Mouse (Mus musculus): ENCODE results near the gene Tkt. TPM values are rescaled to one million over a fixed set of nuclear protein-coding genes. Genes with fewer than 3 reads are reported as not detected.

Tkt gene
- polyA plus RNA-seq, 1 experiment from 2014 or later = 174 TPM

GRCm38 (mm10) chr14:30612962-30613715 is 65.0 kb downstream of the Tkt start:
- Histone ChIP-seq H3K9me3 (ENCODE audit: control insufficient read depth) (no peaks in the 10 kb centered on the region), H3K9ac (ENCODE audit: low read depth, low read length) (no peak overlapping the region), H3K4me2 (replicated peaks; ENCODE audit: low read depth) (no peak overlapping the region), H3K4me1 (replicated peaks; ENCODE audit: control insufficient read depth, insufficient read depth, low read length) (no peaks in the 10 kb centered on the region; the same call in 1 of the 2 replicates), H3K27ac (ENCODE audit: low read depth, low read length) (no peak overlapping the region), H3K27me3 (replicated peaks; ENCODE audit: control insufficient read depth, insufficient read depth, low read length) (no peaks in the 10 kb centered on the region), H3K36me3 (ENCODE audit: control insufficient read depth, insufficient read depth) (peaks cover 24% of the 10 kb centered on the region; the same call in 1 of the 2 replicates), H3K4me3 (ENCODE audit: low read depth, low read length) (no peak overlapping the region)
- 70% methylated on average over 2 of the region's 2 CpGs for WGBS
- no peak for TF ChIP-seq CTCF (IDR thresholded peaks at IDR 0.05; ENCODE audit: low read depth)
- no peak for ATAC-seq

GRCm38 (mm10) chr14:30616751-30617150 is 68.6 kb downstream of the Tkt start:
- peaks cover 14% of the 10 kb centered on the region; the same call in 1 of the 2 replicates for H3K36me3 ChIP-seq (ENCODE audit: control insufficient read depth, insufficient read depth)
- H3K9me3 ChIP-seq (ENCODE audit: control insufficient read depth) = no peaks in the 10 kb centered on the region
- TF ChIP-seq CTCF (IDR thresholded peaks at IDR 0.05; ENCODE audit: low read depth) = no peak
- no peaks in the 10 kb centered on the region; the same call in 1 of the 2 replicates for H3K4me1 ChIP-seq (replicated peaks; ENCODE audit: control insufficient read depth, insufficient read depth, low read length)
- no peak overlapping the region for H3K4me3 ChIP-seq (ENCODE audit: low read depth, low read length)
- no peak for ATAC-seq
- H3K4me2 ChIP-seq (replicated peaks; ENCODE audit: low read depth) = no peak overlapping the region
- no peak overlapping the region for H3K27ac ChIP-seq (ENCODE audit: low read depth, low read length)
- no peak overlapping the region for H3K9ac ChIP-seq (ENCODE audit: low read depth, low read length)
- WGBS = 82% methylated on average over 2 of the region's 2 CpGs
- no peaks in the 10 kb centered on the region for H3K27me3 ChIP-seq (replicated peaks; ENCODE audit: control insufficient read depth, insufficient read depth, low read length)

DNA sequence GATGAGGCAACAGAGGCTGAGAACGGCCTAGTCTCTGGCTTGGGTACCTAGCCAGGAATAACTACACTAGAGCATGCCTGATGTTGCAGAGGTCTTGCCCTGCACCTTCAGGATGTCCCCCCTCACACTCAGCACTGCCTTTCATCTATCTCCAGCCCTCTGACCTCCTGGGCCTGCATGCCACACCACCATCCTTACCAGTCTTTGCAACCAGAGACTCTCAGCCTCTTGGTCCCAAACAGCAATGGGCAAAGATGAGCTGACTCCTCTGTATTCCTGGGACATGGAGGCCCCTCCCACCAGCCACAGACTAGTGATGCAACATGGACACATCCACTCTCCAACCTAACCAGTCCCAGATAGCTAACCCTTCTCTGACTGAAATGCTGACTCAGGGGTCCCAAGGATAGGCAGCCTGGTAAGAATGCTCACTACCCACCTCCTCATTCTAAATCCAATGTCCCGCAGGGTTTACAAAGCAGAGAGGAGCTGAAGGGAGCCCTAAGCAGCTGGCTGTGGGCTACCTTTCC is 70.7 kb downstream of the Tkt start:
- no peak for ATAC-seq
- no peak overlapping the region for H3K27ac ChIP-seq (ENCODE audit: low read depth, low read length)
- no peak overlapping the region for H3K4me2 ChIP-seq (replicated peaks; ENCODE audit: low read depth)
- H3K9me3 ChIP-seq (ENCODE audit: control insufficient read depth) = no peaks in the 10 kb centered on the region
- TF ChIP-seq CTCF (IDR thresholded peaks at IDR 0.05; ENCODE audit: low read depth) = no peak
- 89% methylated on average over 2 of the region's 2 CpGs for WGBS
- no peak overlapping the region for H3K4me3 ChIP-seq (ENCODE audit: low read depth, low read length)
- 0 out of 2 replicates have a peak, but pooled peaks cover 4% of the 10 kb centered on the region for H3K4me1 ChIP-seq (replicated peaks; ENCODE audit: control insufficient read depth, insufficient read depth, low read length)
- H3K27me3 ChIP-seq (replicated peaks; ENCODE audit: control insufficient read depth, insufficient read depth, low read length) = no peaks in the 10 kb centered on the region
- H3K36me3 ChIP-seq (ENCODE audit: control insufficient read depth, insufficient read depth) = peaks cover 22% of the 10 kb centered on the region; the same call in 1 of the 2 replicates
- no peak overlapping the region for H3K9ac ChIP-seq (ENCODE audit: low read depth, low read length)

GRCm38 (mm10) chr14:30619982-30620578 is 71.9 kb downstream of the Tkt start:
- Histone ChIP-seq H3K27ac (ENCODE audit: low read depth, low read length) (no peak overlapping the region), H3K4me1 (replicated peaks; ENCODE audit: control insufficient read depth, insufficient read depth, low read length) (peaks cover 4% of the 10 kb centered on the region; the same call in 1 of the 2 replicates), H3K9me3 (ENCODE audit: control insufficient read depth) (no peaks in the 10 kb centered on the region), H3K36me3 (ENCODE audit: control insufficient read depth, insufficient read depth) (peaks cover 22% of the 10 kb centered on the region; the same call in 1 of the 2 replicates), H3K4me2 (replicated peaks; ENCODE audit: low read depth) (no peak overlapping the region), H3K27me3 (replicated peaks; ENCODE audit: control insufficient read depth, insufficient read depth, low read length) (no peaks in the 10 kb centered on the region), H3K9ac (ENCODE audit: low read depth, low read length) (no peak overlapping the region), H3K4me3 (ENCODE audit: low read depth, low read length) (no peak overlapping the region)
- TF ChIP-seq CTCF (IDR thresholded peaks at IDR 0.05; ENCODE audit: low read depth) = no peak
- WGBS = 85% methylated on average over 7 of the region's 7 CpGs
- no peak for ATAC-seq

GRCm38 (mm10) chr14:30622130-30622529 is 74.0 kb downstream of the Tkt start:
- WGBS = 71% methylated on average over 7 of the region's 7 CpGs
- peaks cover 22% of the 10 kb centered on the region; the same call in 1 of the 2 replicates for H3K36me3 ChIP-seq (ENCODE audit: control insufficient read depth, insufficient read depth)
- ATAC-seq = no peak
- no peak overlapping the region for H3K27ac ChIP-seq (ENCODE audit: low read depth, low read length)
- no peak overlapping the region for H3K4me2 ChIP-seq (replicated peaks; ENCODE audit: low read depth)
- no peak overlapping the region for H3K4me3 ChIP-seq (ENCODE audit: low read depth, low read length)
- no peak for TF ChIP-seq CTCF (IDR thresholded peaks at IDR 0.05; ENCODE audit: low read depth)
- peaks cover 4% of the 10 kb centered on the region; the same call in 1 of the 2 replicates for H3K4me1 ChIP-seq (replicated peaks; ENCODE audit: control insufficient read depth, insufficient read depth, low read length)
- H3K9me3 ChIP-seq (ENCODE audit: control insufficient read depth) = no peaks in the 10 kb centered on the region
- no peak overlapping the region for H3K9ac ChIP-seq (ENCODE audit: low read depth, low read length)
- H3K27me3 ChIP-seq (replicated peaks; ENCODE audit: control insufficient read depth, insufficient read depth, low read length) = no peaks in the 10 kb centered on the region

DNA sequence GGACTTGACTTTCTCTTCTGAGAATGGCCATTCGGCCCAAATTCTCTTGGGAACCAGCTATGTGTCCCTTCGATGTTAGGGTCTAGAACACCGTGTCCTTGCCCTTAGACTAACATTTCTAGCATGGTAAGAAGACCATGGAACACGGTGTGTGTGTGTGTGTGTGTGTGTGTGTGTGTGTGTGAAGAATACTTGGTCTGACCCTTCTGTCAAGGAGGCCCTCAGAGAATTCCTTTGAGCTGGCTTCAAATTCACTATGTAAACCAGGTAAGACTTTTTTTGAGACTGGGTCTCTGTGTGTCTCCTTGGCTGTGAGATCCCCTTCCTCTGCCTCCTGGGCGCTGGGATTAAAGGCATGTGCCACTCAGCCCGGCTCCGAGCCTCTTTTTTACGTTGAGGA is 74.4 kb downstream of the Tkt start:
- no peak for ATAC-seq
- Histone ChIP-seq H3K27ac (ENCODE audit: low read depth, low read length) (no peak overlapping the region), H3K36me3 (ENCODE audit: control insufficient read depth, insufficient read depth) (peaks cover 22% of the 10 kb centered on the region; the same call in 1 of the 2 replicates), H3K9me3 (ENCODE audit: control insufficient read depth) (no peaks in the 10 kb centered on the region), H3K4me1 (replicated peaks; ENCODE audit: control insufficient read depth, insufficient read depth, low read length) (peaks cover 4% of the 10 kb centered on the region; the same call in 1 of the 2 replicates), H3K9ac (ENCODE audit: low read depth, low read length) (no peak overlapping the region), H3K27me3 (replicated peaks; ENCODE audit: control insufficient read depth, insufficient read depth, low read length) (no peaks in the 10 kb centered on the region), H3K4me3 (ENCODE audit: low read depth, low read length) (no peak overlapping the region), H3K4me2 (replicated peaks; ENCODE audit: low read depth) (no peak overlapping the region)
- no peak for TF ChIP-seq CTCF (IDR thresholded peaks at IDR 0.05; ENCODE audit: low read depth)
- 94% methylated on average over 8 of the region's 8 CpGs for WGBS

Small RNAs within 50 kb of the gene (microRNA-seq; reads per million reads assigned to microRNA genes)
- 2.7 reads per million, percentile 2 among the genes with 10 or more reads in this experiment for gene Mir3076

Other genes starting within 250 kb of the Tkt start
- 5.6 and 6.4 TPM in 2 replicates for gene Dcp1a, start 68.8 kb upstream of the Tkt start, polyA plus RNA-seq (2015; fragmentation: Nextera tagmentation; extraction: Ambion mirVana)
- 1.5 and 1.7 TPM in 2 replicates for gene Cacna1d, start 56.9 kb upstream of the Tkt start, polyA plus RNA-seq (2015; fragmentation: Nextera tagmentation; extraction: Ambion mirVana)
- 54.7 and 60.6 TPM in 2 replicates for gene Prkcd, start 77.9 kb downstream of the Tkt start, polyA plus RNA-seq (2015; fragmentation: Nextera tagmentation; extraction: Ambion mirVana)
- 8.4 and 9.0 TPM in 2 replicates for gene Rft1, start 106.0 kb downstream of the Tkt start, polyA plus RNA-seq (2015; fragmentation: Nextera tagmentation; extraction: Ambion mirVana)
- 11.4 and 14.6 TPM in 2 replicates for gene Sfmbt1, start 166.5 kb downstream of the Tkt start, polyA plus RNA-seq (2015; fragmentation: Nextera tagmentation; extraction: Ambion mirVana)

Data from intestine, postnatal 0 days (tissue).